Mouse (Mus musculus): ENCODE results near the gene Ap1g1.

DNA sequence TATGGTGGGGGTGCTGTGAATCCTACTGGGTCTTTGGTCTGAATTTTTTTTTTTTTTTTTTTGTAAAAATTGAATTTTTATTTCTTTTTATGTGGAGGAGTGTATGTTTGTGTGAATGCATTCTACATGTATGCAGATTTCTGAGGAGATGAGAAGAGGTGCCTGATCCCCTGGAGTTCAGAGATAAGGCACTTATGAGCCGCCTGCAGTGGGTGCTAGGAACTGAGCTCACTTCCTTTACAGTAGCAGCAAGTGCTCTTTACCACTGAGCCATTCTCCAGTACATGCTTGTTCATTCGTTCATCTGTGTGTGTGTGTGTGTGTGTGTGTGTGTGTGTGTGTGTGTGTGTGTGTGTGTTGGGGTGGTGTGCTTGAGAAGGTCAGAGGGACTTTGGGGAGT lies 12.6 kb downstream of the Ap1g1 start:
- TF ChIP-seq POLR2A (IDR thresholded peaks at IDR 0.05; ENCODE audit: extremely low read depth, insufficient read depth, low read length) (no peak), CTCF (IDR thresholded peaks at IDR 0.05; ENCODE audit: low read depth, low read length) (no peak)

Data from liver, adult 2 months (tissue).